25 mouse cellular contexts compared by ENCODE assay signal in genomic region chr6:100244474-100244873, GRCm38 (mm10).
"Had no signal": no experiment of that assay in that cellular context is flagged by ENCODE, and none has a peak within 500 bp of the region (broad histone marks: within the 10 kb centered on the region; RNA-seq: fewer than 3 reads in every experiment).

No protein-coding gene starts in this region.

- H3K9me3 ChIP-seq: embryonic facial prominence, embryonic 12.5 days; embryonic facial prominence, embryonic 13.5 days; forebrain, embryonic 10.5 days; forebrain, embryonic 12.5 days; forebrain, embryonic 15.5 days; heart, embryonic 10.5 days had no signal

- H3K36me3 ChIP-seq: embryonic facial prominence, embryonic 12.5 days; embryonic facial prominence, embryonic 13.5 days; forebrain, embryonic 12.5 days; forebrain, embryonic 15.5 days; heart, embryonic 10.5 days had no signal

- H3K27me3 ChIP-seq: embryonic facial prominence, embryonic 12.5 days; embryonic facial prominence, embryonic 13.5 days; forebrain, embryonic 12.5 days; forebrain, embryonic 15.5 days had no signal

- DNase-seq: cerebellum, adult 8-10 months; cerebellum, adult 9-10 months; cerebellum, adult 9-11 months; cerebellum, postnatal 10 days; cerebellum, postnatal 14 days; cerebellum, postnatal 25 days; cerebellum, postnatal 36 days; embryo, embryonic 11 days; forebrain, postnatal 0 days; gastrocnemius, adult 2 months; gastrocnemius, postnatal 10 days; gastrocnemius, postnatal 14 days; gastrocnemius, postnatal 25 days; gastrocnemius, postnatal 36 days; heart, adult 18-20 months; heart, adult 2 months had no signal

- H3K4me3 ChIP-seq: embryonic facial prominence, embryonic 12.5 days; embryonic facial prominence, embryonic 13.5 days; erythroblast, embryonic 14.5 days; forebrain, embryonic 10.5 days; forebrain, embryonic 12.5 days; forebrain, embryonic 15.5 days; gastrocnemius, adult 2 months; heart, adult 2 months; heart, embryonic 10.5 days had no signal

- H3K9ac ChIP-seq: embryonic facial prominence, embryonic 12.5 days; embryonic facial prominence, embryonic 13.5 days; forebrain, embryonic 12.5 days; forebrain, embryonic 15.5 days; forebrain, postnatal 0 days had no signal

- H3K4me2 ChIP-seq: embryonic facial prominence, embryonic 12.5 days; embryonic facial prominence, embryonic 13.5 days; forebrain, embryonic 12.5 days; forebrain, embryonic 15.5 days had no signal

- H3K27ac ChIP-seq: embryonic facial prominence, embryonic 12.5 days; embryonic facial prominence, embryonic 13.5 days; forebrain, embryonic 10.5 days; forebrain, embryonic 12.5 days; forebrain, embryonic 15.5 days; gastrocnemius, adult 2 months; heart, adult 2 months; heart, embryonic 10.5 days had no signal

- ATAC-seq: forebrain, embryonic 14.5 days; forebrain, embryonic 15.5 days; forebrain, embryonic 16.5 days; forebrain, postnatal 0 days had no signal
